Mouse (Mus musculus) common myeloid progenitor, adult 5-6 weeks (primary cell): ENCODE measurements around the gene Rab3gap2. TPM values are rescaled to one million over a fixed set of nuclear protein-coding genes. Genes with fewer than 3 reads are reported as not detected.

Source experiments
- ATAC-seq: replicated peaks from 2 replicates; pipeline ENCODE4 v1.8.0; 2016; ENCODE audit warnings: low read depth, mild to moderate bottlenecking, moderate TSS enrichment, inconsistent platforms; ENCODE audit not compliant: poor library complexity, severe bottlenecking
- total RNA-seq: library from RNA; stranded (forward); fragments of 200-1000, 187-1606 nt; gene quantifications from 2 replicates; pipeline ENCODE4 v1.2.3, GENCODE M21; 2017

Rab3gap2 gene
- total RNA-seq, 1 experiment from 2014 or later, result 43.5 TPM

GRCm38 (mm10) chr1:185216762-185217161 is 12.8 kb downstream of the Rab3gap2 start:
- ATAC-seq, result no peak

- no peak for ATAC-seq
Measured at GRCm38 (mm10) chr1:185217966-185218365, 14.0 kb downstream of the Rab3gap2 start.

DNA sequence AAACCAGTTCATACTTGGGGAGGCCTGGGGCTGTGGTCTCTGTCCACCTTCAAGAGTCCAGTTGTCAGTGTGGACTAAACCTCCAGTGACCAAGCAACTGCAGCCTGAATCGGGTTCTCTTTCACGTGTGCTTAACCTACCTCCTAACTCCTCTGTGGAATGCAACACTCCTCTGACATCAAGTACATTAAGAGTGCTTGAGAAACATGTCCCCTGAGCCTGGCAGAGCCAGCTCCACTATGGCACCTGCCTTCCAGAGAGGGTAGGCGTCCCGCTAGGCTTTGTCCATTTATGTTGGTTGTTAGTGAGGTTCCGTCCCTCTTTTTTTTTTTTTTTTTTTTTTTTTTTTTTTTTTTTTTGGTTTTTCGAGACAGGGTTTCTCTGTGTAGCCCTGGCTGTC is 23.0 kb downstream of the Rab3gap2 start:
- ATAC-seq, result no peak

DNA sequence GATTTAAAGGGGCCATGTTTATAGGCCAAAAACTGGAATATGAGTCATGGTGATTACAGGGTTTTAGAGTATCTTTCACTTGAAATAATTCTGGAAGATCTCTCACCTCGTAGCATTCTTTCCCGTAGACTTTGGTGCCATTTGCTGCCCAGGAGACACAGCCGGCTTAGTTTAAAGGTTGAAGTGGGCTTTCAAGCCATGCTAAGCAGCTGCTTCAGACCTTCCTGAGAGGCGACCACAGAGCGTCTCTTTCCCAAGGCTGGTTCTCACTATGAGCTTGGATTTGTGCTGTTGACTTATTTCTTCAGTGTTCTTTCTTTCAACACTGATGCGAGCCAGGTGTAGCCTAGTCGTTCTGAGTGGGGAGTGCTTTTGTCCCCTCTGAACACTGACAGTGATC is 23.8 kb downstream of the Rab3gap2 start:
- ATAC-seq, result no peak

DNA sequence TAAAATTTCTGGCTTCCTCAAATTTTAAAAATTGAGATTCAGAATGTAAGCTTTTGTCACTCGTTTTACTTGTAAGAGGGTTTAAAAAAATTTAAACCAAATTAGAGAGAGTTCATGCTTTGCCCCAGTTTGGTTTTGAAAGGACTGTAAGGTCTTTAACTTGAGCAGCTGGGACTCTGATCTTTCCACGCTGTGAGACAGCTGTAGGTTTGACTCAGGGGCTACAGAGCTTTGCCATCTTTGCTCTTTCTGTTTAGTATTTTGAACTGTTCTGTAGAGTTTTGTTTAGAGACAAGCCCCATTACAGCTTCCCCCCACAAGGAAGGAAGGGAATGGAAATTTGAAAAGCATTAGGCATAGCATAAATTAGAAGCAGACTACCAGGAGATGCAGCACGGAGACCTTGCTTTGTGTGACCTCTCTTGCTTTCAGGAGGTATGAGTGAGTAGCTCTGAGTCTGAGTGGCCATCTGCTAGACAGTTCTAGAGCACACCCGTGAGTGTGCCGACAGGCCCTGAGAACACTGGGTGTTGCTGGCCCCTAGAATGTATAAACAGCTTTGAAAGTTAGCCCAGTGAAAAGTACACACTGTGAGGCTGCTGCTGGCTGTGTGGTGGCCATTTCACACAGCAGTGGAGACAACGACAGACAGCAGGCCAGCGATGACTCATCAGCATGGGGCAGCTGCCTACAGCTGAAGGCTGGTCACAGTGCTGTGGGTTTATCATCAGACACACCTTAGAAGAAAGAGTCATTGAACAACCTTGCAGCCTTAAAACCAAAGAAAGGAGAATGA is 25.7 kb downstream of the Rab3gap2 start:
- ATAC-seq, result peak; percentile 73

DNA sequence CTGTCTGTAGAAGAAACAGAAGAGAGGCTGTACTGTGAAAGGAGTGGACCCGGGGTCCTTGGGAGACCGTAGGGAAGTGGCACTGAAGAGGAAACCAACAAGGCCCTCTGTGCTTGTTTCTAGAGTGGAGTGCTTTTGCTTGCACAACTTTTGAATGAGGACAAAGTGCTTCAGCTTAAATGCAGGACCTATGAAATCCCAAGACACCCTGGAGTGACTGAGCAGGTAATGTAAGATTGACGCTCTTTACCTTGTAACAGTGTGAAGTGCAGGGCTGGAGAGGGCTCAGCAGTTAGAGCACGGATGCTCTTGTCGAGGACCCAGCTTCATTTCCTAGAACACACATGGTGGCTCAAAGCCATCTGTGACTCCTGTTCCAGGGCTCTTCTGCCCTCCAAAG is 31.9 kb downstream of the Rab3gap2 start:
- no peak for ATAC-seq

DNA sequence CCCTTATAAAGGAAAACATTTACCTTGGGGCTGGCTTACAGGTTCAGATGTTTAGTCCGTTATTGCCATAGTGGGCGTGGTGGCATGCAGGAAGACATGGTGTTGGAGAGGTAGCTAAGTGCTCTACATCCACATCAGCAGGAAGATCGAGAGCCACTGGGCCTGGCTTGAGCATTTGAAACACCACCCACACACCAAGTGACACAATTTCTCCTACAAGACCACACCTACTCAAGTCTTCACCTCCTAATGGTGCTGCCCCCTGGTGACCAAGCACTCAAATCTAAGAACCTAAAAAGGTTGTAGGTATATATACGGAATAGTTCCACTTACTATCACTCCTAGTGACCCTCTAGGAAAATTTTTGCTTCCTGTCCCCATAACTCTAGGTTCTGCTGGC is 32.6 kb downstream of the Rab3gap2 start:
- peak; percentile 56; the same call in 1 of the 2 replicates for ATAC-seq

GRCm38 (mm10) chr1:185243013-185243412 is 39.1 kb downstream of the Rab3gap2 start:
- ATAC-seq, result no peak

DNA sequence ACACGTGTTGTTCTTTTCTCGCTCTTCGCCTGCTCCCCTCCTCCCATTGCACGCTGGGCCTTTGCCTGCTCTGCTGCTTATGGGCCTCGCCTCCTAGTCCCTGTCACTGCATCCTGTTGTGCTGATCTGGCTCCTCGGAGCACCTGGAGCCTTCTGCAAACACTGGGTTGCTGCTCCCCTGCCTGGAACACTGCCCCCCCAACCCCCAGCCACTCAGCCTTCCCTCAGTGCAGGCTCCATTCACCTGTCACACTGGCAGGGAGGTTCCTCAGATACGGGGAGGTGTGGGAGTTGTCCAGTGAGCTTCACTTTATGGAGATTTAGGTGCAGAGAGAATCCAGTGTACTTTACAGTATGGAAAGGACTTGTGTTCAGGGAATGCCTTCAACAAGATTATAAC is 41.5 kb downstream of the Rab3gap2 start:
- no peak for ATAC-seq

GRCm38 (mm10) chr1:185247429-185248085 is 43.6 kb downstream of the Rab3gap2 start:
- ATAC-seq, result no peak

DNA sequence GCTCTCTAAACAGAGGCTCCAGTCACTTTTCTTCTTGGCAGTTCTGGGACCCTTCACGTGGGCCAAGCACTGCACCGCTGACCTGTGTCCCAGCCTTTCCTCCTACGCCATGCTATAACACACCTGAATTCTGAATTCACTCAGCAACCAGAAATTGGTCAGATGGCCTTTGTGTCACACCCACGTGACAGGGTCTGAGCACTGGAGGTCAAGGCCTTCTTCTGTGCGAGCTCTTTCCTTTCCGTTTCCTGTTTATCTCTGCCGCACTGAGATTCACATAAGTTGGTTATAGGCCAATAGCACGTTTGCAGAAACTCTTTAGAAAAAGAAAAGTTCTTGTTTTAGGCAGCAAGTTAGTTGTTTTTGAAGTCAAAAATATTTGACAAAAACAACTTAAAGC is 44.8 kb downstream of the Rab3gap2 start:
- no peak for ATAC-seq

DNA sequence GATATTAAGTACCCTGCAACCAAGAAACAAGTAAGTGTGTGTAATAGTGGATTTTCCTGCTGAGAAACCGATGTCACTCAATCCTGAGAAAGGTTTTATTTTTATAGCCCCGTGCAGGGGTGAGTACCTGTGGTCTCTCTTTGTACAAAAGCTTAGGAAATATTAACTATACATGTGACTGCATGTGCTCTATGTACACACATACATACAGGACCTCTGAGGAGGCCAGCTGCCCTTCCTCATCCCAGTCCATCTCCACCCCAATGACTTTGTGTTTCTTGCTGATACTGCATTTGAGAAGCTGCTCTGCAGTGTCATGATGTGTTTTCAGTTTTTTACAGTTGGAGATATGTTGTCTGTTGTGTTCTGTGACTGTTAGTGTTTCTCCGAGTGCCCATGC is 48.4 kb downstream of the Rab3gap2 start:
- ATAC-seq, result no peak

DNA sequence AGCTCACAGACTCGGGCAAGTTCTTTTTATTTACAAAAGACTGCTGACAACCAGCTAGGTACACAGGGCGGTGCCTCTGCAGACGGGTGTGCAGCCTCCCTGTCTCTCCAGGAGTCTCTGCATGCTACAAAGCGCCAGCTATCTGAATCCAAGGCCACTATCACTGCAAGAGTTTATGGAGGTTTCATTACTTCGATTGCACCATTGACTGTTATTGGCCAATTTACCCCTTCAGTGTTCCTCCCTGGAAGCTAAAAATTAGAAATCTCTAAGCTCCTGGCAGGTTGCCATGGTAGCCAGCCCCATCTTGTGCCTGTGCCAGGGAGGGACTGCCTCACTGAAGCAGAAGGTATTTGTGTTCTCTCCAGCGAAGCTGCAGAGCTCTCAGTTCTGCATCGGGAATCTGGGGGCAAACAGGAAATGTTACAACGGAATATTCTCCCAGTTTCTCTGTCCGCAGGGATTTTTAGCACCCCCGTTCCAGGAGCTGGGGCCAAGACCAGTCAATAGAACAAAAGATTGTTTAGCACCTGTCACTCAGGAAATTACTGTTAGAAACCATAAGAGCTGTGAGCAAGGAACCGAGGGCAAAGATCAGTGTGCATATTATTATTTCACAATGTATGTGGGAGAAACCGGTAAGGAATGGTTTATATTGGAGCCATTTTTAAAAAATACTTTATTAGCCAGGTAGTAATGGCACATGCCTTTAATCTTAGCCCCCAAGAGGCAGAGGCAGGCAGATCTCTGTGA is 49.4 kb downstream of the Rab3gap2 start:
- no peak for ATAC-seq

DNA sequence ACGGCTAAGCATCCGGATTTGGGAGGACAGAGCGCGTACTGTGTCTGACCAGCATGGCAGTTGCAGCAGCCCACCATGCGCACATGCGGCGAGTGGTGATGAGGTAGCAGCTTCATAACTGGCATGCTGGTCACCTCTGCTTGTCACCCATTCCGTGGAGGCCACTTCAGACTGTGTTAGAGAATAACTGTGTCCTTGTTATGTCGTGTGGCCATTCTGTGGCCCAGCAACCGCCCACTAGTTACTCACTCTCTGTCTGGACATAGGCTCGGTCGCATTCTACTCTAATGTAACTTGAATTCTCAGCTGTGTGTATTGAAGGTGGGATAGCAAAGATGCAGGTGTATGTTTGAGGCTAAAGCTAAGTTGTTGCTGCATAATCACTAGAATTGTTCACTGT is 51.4 kb downstream of the Rab3gap2 start:
- no peak for ATAC-seq

DNA sequence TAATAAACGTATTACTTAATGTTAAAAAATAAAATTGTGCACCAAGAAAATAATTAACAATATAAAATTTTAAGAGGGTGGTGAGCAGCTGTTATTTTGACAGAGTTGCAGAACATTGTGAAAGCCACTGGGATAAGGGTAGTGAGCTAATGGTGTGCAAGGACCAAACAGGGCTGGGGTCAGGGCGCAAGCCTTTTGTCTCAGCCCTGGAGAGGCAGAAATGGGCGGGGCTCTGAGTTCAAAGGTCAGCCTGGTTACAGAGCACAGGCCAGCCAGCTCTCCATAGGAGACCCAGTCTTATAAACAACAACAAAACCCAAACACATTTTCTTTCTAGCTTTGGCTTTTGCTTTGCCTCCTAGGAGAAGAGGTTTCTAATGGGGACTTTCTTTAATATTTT is 52.8 kb downstream of the Rab3gap2 start:
- no peak for ATAC-seq

DNA sequence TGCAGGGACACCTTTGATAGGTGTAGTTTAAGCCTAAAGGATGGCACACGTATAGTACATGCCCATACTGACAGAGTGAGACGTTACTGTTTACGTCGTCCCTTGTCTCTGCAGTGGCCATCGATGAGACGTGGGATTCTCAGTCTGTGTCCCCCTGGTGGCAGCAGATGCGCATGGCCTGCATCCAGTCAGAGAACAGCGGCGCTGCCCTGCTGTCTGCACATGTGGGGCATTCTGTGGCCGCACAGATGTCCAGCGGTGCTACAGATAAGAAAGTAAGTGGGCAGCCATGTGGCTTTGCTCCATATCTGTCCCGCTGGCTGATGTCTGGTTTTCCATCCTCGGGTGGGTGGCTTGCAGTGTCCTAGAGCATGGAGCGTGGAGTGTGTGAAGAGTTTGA is 58.6 kb downstream of the Rab3gap2 start:
- ATAC-seq, result peak; percentile 69

DNA sequence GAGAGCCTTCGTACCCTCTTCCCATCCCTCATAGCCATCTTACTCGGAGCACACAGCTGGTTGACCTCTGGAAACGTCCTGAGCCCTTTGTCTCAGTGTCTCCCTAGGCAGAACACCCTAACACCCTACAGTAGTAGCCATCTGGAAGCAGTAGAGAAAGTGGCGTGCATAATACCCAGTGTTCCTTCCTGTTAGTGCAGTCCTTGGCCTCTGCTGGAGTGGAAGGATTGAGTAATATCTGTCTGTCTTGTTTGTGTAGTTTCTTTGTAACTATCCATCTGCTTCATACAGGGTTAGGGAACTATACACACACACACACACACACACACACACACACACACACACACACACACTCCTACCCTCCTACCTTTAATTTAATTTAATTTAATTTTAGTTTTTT is 64.8 kb downstream of the Rab3gap2 start:
- ATAC-seq, result no peak

GRCm38 (mm10) chr1:185270403-185271097 is 66.6 kb downstream of the Rab3gap2 start:
- no peak for ATAC-seq

DNA sequence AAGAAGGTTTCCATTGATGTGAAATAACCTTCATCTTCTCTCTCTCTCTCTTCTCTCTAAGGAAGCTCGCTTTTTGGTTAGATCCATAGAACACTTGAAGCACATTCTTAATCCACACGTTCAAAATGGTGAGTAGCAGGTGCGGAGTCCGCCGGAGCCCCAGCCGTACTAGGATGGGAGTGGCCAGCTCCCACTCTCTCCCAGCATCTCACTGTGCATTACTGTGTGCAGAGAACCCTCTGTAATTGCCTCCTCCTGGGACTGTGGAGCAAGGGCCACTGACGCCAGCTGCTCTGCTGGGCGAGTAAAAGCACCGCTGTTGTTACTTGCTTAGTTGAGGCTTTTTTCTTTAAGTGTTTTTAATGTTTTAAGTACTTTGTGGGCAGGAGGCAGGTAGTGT is 67.5 kb downstream of the Rab3gap2 start:
- no peak for ATAC-seq

- ATAC-seq, result no peak
Measured at GRCm38 (mm10) chr1:185274819-185275545, 71.1 kb downstream of the Rab3gap2 start.
